In genomic region chr2:113822367-113822766, GRCm38 (mm10) we compare ENCODE assay signal across 35 mouse cellular contexts. TPM values are rescaled to one million over a fixed set of nuclear protein-coding genes. Genes with fewer than 3 reads are reported as not detected.
"Had no signal": no experiment of that assay in that cellular context is flagged by ENCODE, and none has a peak within 500 bp of the region (broad histone marks: within the 10 kb centered on the region; RNA-seq: fewer than 3 reads in every experiment).

No protein-coding gene starts in this region.

- H3K9me3 ChIP-seq: heart, embryonic 10.5 days; heart, embryonic 12.5 days; heart, embryonic 13.5 days; heart, embryonic 15.5 days; hindbrain, embryonic 10.5 days; hindbrain, embryonic 12.5 days; hindbrain, embryonic 13.5 days; hindbrain, embryonic 15.5 days; intestine, embryonic 15.5 days; kidney, embryonic 15.5 days had no signal

- H3K27ac ChIP-seq: heart, embryonic 10.5 days; heart, embryonic 13.5 days; heart, embryonic 15.5 days; hindbrain, embryonic 10.5 days; hindbrain, embryonic 12.5 days; hindbrain, embryonic 13.5 days; hindbrain, embryonic 14.5 days; hindbrain, embryonic 15.5 days; hindbrain, postnatal 0 days; kidney, embryonic 15.5 days; kidney, postnatal 0 days; layer of hippocampus, adult 2 months; left cerebral cortex, adult 2 months had no signal

- H3K4me2 ChIP-seq: heart, embryonic 11.5 days; heart, embryonic 12.5 days; heart, embryonic 13.5 days; heart, embryonic 15.5 days; hindbrain, embryonic 12.5 days; hindbrain, embryonic 13.5 days; hindbrain, embryonic 14.5 days; hindbrain, embryonic 15.5 days; intestine, embryonic 15.5 days; kidney, embryonic 15.5 days had no signal

- H3K4me1 ChIP-seq: heart, embryonic 10.5 days; heart, embryonic 12.5 days; heart, embryonic 13.5 days; heart, embryonic 15.5 days had no signal

- DNase-seq: heart, postnatal 10 days; heart, postnatal 14 days; heart, postnatal 36 days; heart, postnatal 4 days; kidney, adult 11 months; kidney, adult 18-20 months; kidney, adult 2 months; kidney, adult 8-10 months; kidney, adult 9 months; kidney, postnatal 10 days; kidney, postnatal 14 days; kidney, postnatal 36 days; kidney, postnatal 4 days; layer of hippocampus, adult 9-11 months; layer of hippocampus, postnatal 36 days had no signal

- H3K27me3 ChIP-seq: heart, embryonic 12.5 days; heart, embryonic 13.5 days; heart, embryonic 15.5 days; hindbrain, embryonic 12.5 days; hindbrain, embryonic 13.5 days; hindbrain, embryonic 15.5 days; intestine, embryonic 15.5 days; kidney, embryonic 15.5 days had no signal

- H3K4me3 ChIP-seq: heart, embryonic 10.5 days; heart, embryonic 12.5 days; heart, embryonic 13.5 days; heart, embryonic 15.5 days; hindbrain, embryonic 10.5 days; hindbrain, embryonic 12.5 days; hindbrain, embryonic 13.5 days; hindbrain, embryonic 15.5 days; intestine, embryonic 15.5 days; kidney, embryonic 15.5 days; layer of hippocampus, adult 2 months; left cerebral cortex, adult 2 months had no signal

- H3K9ac ChIP-seq: heart, embryonic 12.5 days; heart, embryonic 13.5 days; heart, embryonic 15.5 days; hindbrain, embryonic 12.5 days; hindbrain, embryonic 13.5 days; hindbrain, embryonic 14.5 days; hindbrain, embryonic 15.5 days; intestine, embryonic 15.5 days; kidney, embryonic 15.5 days had no signal

- H3K36me3 ChIP-seq: heart, embryonic 10.5 days; heart, embryonic 12.5 days; heart, embryonic 13.5 days; heart, embryonic 15.5 days; intestine, embryonic 15.5 days; kidney, embryonic 15.5 days had no signal

- ATAC-seq: hindbrain, embryonic 16.5 days; hindbrain, postnatal 0 days; inflammation-experienced regulatory T-cells, adult 6 months had no signal

RNA-seq across cellular contexts. Expression of gene Scg5, which starts 6.6 kb away (rescaled TPM):
- total RNA-seq: heart, postnatal 25 days; heart, postnatal 36 days; hematopoietic stem cell, adult 5-6 weeks had no signal
